Mouse (Mus musculus) MN1 (cell line): Measurements from ENCODE around the gene Rplp0.
A peak's percentile ranks its signal among the peaks of the same experiment; 100 is the strongest.
"Not testable (repeated sequence)": the region's sequence is repeated elsewhere in the genome, so short reads cannot be mapped to it uniquely, and the experiment has no call there.

Experiments
- DNase-seq: peaks from one replicate; pipeline ENCODE4 v3.0.0-alpha.2; 2016; ENCODE audit warnings: low spot score

The Rplp0 gene

DNA sequence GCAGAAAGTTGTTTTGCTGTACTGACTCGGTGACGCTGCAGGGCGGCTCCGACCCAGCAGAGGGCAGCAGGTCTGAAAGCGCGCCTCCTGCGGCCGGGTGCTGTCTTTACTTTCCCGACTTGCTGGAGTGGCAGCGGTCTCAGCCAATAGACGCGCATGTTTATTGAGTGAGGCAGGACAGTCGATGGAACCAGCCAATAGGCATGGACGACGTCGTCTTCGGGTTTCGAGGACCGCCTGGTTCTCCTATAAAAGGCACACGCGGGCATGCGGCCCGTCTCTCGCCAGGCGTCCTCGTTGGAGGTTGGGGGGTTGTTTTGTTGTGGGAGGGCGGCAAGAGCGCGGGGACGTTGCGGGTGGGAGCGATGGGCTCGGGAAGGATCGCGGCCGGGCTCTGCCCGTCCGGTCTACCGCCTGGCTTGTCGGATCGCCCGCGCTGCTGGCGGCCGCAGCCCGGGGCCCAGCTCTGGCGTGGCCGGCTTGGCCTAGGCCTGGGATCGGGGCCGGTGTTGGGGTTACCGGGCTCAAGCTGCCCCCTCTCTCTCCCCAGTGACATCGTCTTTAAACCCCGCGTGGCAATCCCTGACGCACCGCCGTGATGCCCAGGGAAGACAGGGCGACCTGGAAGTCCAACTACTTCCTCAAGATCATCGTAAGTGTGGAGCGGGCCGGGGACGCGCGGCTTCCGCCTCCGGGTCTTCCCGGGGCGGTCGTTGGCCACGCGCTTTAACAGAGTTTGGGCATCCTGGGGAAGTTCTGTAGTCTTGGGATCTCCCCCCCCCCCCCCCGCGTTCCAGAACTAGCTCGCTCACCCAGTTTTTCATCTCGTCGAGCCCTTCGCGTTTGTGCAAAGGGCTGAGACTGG lies at the start of gene Rplp0:
Gene Rplp0, plus strand, starts transcription at position 231 of the 865 bp plus-strand sequence.
- DNase-seq: peak; percentile 98

- no peak for DNase-seq
These were observed 49.2 kb upstream of the Rplp0 start for GRCm38 (mm10) chr5:115509790-115510689.

- DNase-seq: no peak
These were observed 46.9 kb upstream of the Rplp0 start for GRCm38 (mm10) chr5:115512375-115512774.

DNA sequence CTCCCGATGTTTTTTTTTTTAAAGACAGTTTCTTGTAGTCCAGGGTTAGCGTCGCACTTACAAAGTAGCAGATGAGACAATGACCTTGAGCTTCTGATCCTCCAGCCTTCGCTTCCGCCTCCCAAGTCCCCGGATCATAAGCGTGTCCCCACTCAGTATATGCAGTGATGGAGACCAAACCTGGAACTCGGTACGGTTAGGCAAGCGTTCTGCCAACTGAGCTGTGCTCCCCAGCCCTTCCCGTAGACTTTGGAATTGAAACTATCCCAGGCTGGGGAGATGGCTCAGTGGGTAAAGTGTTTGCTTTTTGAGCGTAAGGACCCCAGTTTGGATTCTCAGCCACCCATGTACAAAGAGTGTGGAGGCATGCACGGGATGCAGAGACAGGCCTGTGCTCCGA lies 46.0 kb upstream of the Rplp0 start:
- no peak for DNase-seq

GRCm38 (mm10) chr5:115513721-115514120 lies 45.5 kb upstream of the Rplp0 start:
- no peak for DNase-seq

DNA sequence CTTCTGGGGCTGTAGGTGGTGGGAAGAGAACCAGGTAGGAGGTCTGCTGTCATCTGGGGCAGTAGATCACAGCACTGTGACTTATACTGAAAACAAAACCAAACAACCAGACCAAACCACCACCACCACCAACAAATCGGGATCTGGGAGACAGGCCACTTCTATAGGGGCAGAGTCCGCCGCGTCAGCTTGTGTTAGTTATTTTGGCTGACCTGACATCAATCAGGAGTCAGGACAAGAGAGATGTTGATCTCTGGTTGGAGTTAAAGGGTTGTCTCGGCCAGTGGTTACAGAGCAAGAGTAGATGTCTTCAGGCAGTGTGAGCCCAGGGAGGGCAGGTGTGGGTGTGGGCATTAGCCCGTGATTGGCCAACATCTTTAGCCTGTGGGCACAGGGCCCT lies 44.9 kb upstream of the Rplp0 start:
- no peak for DNase-seq

DNA sequence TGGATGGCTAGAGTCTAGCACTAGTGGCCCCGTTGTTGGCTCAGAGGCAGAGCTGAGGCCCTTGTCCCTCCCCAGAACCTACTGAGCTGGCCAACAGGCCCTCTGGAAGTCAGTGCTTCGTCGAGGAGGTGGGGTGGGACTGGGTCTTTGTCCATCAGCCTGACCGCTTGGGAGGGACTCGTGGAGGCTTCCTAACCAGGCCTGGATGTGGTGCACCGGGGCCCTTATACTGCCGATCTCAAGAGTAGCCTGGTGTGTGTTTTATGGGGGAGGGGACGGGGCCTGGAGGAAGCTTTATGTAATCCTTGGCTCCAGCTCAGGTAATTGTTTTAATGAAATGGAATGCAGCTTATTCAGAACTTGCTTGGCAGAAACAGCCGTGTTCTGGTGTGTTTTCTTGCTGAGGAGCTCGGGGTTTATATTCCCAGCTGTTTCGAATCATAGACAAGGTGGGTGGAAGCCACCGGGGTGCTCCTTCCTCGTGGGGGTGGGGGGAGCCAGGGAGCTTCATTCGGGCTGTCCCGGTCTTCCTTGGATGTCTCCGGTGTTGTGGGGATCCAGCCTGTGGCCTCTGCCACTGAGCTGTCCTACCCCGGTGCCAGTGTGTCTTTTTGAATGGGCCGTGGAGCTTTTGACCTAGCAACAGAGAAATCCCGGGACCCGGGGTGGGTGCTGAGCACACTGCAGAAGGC lies 44.2 kb upstream of the Rplp0 start:
- peak; percentile 72 for DNase-seq

- DNase-seq: no peak
These were observed 43.0 kb upstream of the Rplp0 start for GRCm38 (mm10) chr5:115516081-115516907.

GRCm38 (mm10) chr5:115516908-115517307 lies 42.4 kb upstream of the Rplp0 start:
- no peak for DNase-seq

GRCm38 (mm10) chr5:115517501-115517900 lies 41.8 kb upstream of the Rplp0 start:
- DNase-seq: no peak

- DNase-seq: not testable (repeated sequence)
These were observed 41.1 kb upstream of the Rplp0 start for GRCm38 (mm10) chr5:115518214-115518613.

DNA sequence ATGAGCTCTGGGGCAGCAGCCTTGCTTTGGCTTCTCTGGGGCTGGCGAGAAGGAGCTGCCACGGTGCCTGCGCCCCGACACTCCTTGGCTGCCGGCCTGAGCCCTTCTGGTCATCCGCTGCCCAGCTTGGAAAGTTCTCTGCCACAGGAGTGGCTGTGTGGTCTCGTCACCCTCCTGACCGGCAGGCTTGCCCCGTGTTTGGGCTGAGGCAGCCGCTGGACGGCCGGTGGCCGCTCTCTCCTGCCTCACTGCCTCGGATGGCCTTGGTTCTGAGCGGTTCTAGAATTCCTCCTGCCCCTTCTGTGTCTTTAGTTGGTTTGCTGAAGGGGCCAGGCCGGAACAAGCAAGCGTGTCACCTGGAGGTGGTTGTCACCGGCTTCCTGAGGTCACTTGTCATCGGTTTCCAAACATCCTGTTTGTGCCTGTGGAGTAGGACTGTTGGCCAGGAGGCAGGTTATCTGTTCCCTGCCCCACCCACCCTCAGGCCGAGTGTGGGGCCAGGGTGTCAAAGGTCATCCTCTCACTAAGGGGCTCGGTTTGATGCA lies 38.9 kb upstream of the Rplp0 start:
- DNase-seq: no peak

DNA sequence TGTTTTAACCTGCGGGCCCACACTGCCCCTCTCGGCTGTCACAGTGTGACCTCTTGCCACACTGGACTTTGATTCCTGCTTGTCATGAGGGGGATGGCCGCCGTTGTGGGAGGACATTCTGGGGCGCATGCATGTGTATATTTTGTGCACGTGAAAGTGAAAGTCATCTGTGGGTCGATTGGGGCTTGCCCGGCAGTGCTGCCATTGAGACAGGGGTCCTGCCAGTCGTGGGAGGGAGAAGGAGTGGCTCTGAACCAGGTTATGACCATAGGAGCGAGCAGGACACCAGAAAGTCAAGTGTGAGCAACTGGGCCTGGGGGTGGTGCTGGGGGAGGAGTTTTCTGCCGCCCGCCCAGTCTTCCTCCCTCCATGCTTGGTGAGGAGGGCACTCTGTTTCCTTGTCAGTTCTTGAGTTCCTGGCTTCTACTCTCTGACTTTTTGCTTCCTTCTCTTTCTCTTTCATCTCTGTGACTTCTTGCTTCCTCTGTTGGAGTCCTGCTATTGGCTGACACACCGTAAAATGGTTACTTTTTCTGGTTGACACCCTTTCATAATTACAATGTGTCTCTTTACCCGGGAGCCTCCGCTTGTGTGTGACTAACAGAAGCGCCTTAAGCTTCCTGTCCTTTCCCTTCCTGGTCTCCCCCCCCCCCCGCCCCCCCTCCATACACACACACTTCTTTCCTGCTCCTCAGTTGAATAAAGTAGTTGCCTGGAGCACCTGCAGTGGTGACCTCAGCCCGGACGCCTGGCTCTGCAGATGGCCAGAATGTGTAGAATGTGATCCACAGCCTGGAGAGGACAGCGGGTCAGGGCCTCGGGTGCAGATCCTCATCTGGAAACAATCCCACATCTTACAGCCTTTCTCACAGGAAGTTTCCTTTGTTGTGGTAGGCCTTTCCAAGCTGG lies 37.5 kb upstream of the Rplp0 start:
- no peak for DNase-seq

- no peak for DNase-seq
These were observed 36.7 kb upstream of the Rplp0 start for GRCm38 (mm10) chr5:115522531-115522930.

GRCm38 (mm10) chr5:115522981-115523499 lies 36.2 kb upstream of the Rplp0 start:
- DNase-seq: no peak

GRCm38 (mm10) chr5:115523971-115524370 lies 35.3 kb upstream of the Rplp0 start:
- DNase-seq: no peak

DNA sequence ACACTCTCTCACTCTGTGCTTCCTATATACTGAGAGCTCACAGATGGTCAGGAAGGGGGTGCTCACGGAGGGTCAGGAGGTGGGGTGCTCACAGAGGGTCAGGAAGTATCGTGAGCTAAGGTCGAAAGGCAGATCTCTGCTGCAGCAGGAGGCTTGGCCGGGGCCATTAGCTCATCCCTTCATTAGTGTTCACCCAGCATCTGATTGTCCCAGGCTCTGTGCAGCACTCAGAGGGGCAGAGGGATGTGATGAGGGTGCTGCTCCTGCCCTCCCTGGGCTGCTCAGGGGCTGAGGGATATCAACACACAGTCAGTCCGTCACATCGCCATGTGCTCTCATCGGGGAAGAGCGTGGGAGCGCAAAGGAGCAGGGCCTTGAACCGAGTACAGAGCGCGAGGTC lies 34.8 kb upstream of the Rplp0 start:
- no peak for DNase-seq

DNA sequence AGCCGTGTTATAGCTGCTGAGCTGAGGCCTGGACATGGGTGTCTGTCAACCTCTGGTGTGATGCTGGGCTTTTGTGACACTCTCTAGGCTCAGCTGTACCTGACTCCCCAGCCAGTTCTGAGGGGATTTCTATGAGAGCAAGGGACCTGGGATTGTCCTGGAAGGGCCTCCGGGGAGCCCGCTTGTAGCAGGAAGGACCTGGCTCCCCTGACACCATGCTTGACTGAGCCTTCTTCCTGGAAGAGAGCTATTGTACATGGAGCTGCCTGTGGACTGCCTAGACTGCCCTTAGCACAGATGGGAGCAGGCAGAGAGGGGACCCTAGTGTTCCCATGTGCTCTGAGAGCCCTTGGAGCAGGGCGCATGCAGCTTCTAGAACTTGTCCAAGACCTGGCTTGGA lies 33.9 kb upstream of the Rplp0 start:
- no peak for DNase-seq

GRCm38 (mm10) chr5:115525943-115526342 lies 33.3 kb upstream of the Rplp0 start:
- no peak for DNase-seq
